Mouse (Mus musculus): ENCODE results near the gene Fam208a. TPM values are rescaled to one million over a fixed set of nuclear protein-coding genes. Genes with fewer than 3 reads are reported as not detected.

Fam208a gene
- total and polyA plus RNA-seq, 3 experiments = 4.4 to 11.4 (median 8.2) TPM

DNA sequence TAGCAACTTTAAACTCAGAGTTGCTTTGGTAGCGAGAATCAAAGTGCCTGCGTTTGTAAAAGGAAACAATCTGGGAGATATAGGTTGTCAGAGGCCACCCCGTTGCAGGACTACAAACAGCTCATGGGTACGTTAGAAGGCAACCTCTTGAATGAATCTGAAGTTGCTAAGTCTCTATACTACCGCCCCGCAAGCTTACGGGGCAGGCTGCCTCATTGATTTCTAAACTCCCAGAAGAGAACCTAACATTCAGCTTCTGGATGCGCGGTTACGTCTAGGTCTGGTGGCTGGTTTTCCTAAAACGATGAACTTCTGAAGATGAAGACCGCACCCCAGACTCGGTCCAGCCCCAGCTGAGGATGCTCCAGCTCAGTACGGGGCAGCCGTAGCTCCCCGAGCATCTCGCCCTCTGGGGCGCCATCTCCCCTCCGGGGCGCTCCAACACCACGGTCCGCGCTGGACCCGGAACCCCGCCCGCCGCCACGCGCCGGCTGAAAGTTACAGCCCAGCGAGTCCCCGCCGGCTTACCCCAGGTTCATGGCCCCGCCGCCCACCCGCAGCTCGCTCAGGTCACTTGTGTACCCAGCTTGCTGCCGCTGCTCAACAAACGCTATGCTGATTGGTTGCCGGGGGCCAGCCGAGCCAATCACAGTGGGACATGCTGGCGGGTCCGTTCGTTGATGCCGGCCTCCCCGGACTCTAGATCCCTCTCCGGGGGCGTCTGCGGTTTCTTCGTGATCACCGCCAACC is 79.4 kb downstream of the Fam208a start, which contains the start of gene Ccdc66:
Gene Ccdc66 (minus strand): TSS at position 567 of the 750 bp plus-strand sequence.
- Histone ChIP-seq H3K27me3 (replicated peaks) (no peaks in the 10 kb centered on the region), H3K4me2 (ENCODE audit: insufficient read depth, low read depth, poor library complexity, severe bottlenecking) (peak within 1 kb of the TSS; percentile 98), H3K4me3 (replicated peaks in 1 of 3; ENCODE audit: low read depth in 2 of 3, low read length in 2 of 3, poor library complexity in 1 of 3) (peak within 1 kb of the TSS; percentile 76 to 87 (median 83)), H3K79me2 (replicated peaks; ENCODE audit: control insufficient read depth, extremely low read depth, insufficient read depth, poor library complexity, severe bottlenecking) (no peaks in the 10 kb centered on the region), H3K4me1 (ENCODE audit: control insufficient read depth in 1 of 2, insufficient read depth in 2 of 2) (peaks cover 0 to 17% of the 10 kb centered on the region in 2 experiments; a peak in 2 of 4 replicates), H3K9me3 (replicated peaks; ENCODE audit: low read length) (no peaks in the 10 kb centered on the region), H3K9ac (ENCODE audit: insufficient read depth, low read depth) (peak within 1 kb of the TSS; percentile 49), H3K36me3 (replicated peaks in 1 of 2; ENCODE audit: control insufficient read depth in 1 of 2, insufficient read depth in 1 of 2, low read length in 1 of 2) (peaks cover 0 to 23% of the 10 kb centered on the region in 2 experiments), H3K27ac (ENCODE audit: insufficient read depth, low read depth) (no peak within 1 kb of the TSS)
- dilution Hi-C loops (cut with MboI; ENCODE audit: extremely low pct_ligation_motif_present, extremely low pct_unique_long_range_greater_than_20kb, low sequenced_read_pairs) = no loop called here
- peak; percentile 93 for DNase-seq (ENCODE audit: extremely low read depth)
- no peak for TF ChIP-seq POLR2AphosphoS2 (IDR thresholded peaks at IDR 0.05; ENCODE audit: low read depth, low read length)
- TF ChIP-seq USF2 (conservative IDR thresholded peaks at IDR 0.05; ENCODE audit: low read depth, low read length) = no peak
- peak; percentile 75 for TF ChIP-seq HCFC1 (IDR thresholded peaks at IDR 0.05; ENCODE audit: low read depth, low read length)
- TF ChIP-seq NELFE (IDR thresholded peaks at IDR 0.05; ENCODE audit: low read depth, low read length) = 0 out of 2 replicates have a peak, but pooled peaks have one; percentile 18
- TF ChIP-seq SMC3 (IDR thresholded peaks at IDR 0.05; ENCODE audit: low read depth, low read length) = no peak; the same call in 1 of the 2 replicates
- TF ChIP-seq ZMIZ1 (IDR thresholded peaks at IDR 0.05; ENCODE audit: low read depth, low read length) = peak; percentile 39; the same call in 1 of the 2 replicates
- TF ChIP-seq KAT2A (IDR thresholded peaks at IDR 0.05; ENCODE audit: insufficient replicate concordance, low read length) = no peak
- no peak for TF ChIP-seq ELF1 (IDR thresholded peaks at IDR 0.05; ENCODE audit: low read depth, low read length)
- TF ChIP-seq IRF4 (IDR thresholded peaks at IDR 0.05; ENCODE audit: low read depth, low read length) = peak; percentile 25; the same call in 1 of the 2 replicates
- TF ChIP-seq MXI1 (IDR thresholded peaks at IDR 0.05; ENCODE audit: low read depth, low read length) = peak; percentile 80; the same call in 1 of the 2 replicates
- peak; percentile 73; the same call in 1 of the 2 replicates for TF ChIP-seq POLR2A (IDR thresholded peaks at IDR 0.05; ENCODE audit: low read depth, low read length)
- TF ChIP-seq CHD2 (IDR thresholded peaks at IDR 0.05; ENCODE audit: low read length) = peak; percentile 92
- no peak for TF ChIP-seq JUN (IDR thresholded peaks at IDR 0.05; ENCODE audit: insufficient read depth, low read depth, low read length)
- no peak; the same call in 1 of the 2 replicates for TF ChIP-seq MAX (IDR thresholded peaks at IDR 0.05; ENCODE audit: low read length)
- TF ChIP-seq NRF1 (IDR thresholded peaks at IDR 0.05; ENCODE audit: low read depth, low read length) = peak; percentile 51; the same call in 1 of the 2 replicates
- no peak for TF ChIP-seq TBP (conservative IDR thresholded peaks at IDR 0.05; ENCODE audit: low read depth, low read length)
- peak; percentile 63 for TF ChIP-seq TCF12 (IDR thresholded peaks at IDR 0.05; ENCODE audit: low read depth, low read length)
- in situ Hi-C loops (cut with MboI; ENCODE audit: low pct_ligation_motif_present, low pct_unique_long_range_greater_than_20kb, low sequenced_read_pairs) = no loop called here

DNA sequence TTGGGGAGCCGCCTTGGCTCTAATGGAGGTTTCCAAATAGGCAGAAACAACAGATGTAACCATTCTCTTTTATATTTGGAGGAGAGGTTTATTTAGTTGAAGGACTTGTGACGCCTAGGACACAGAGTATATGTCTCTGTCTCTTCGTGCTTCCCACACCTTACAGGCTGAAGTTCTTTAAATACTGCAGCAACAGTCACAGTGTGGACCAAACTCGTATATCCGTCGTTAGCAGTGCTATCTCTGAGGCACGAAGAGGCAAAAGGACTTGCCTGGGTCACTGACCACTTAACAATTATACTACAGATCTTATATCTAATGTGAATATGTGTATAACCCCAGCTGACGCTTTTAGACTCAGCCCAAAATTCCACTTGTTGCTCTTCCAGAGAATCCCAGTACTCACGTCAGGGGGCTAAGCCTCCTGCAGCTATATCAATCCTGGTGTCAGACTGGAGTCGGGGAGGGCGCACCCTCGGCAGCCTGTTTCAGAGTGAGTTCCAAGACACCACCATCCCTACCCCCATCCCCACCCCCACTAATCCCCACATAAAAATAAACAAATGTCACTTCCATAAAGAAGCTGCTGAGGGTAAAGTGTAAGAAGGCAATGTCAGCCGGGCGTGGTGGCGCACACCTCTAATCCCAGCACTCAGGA is 80.1 kb downstream of the Fam208a start:
- peaks cover 0 to 16% of the 10 kb centered on the region in 2 experiments for H3K36me3 ChIP-seq (replicated peaks in 1 of 2; ENCODE audit: control insufficient read depth in 1 of 2, insufficient read depth in 1 of 2, low read length in 1 of 2)
- H3K27me3 ChIP-seq (replicated peaks) = no peaks in the 10 kb centered on the region
- peak overlapping the region; percentile 28; the same call in 1 of the 2 replicates for H3K9ac ChIP-seq (ENCODE audit: insufficient read depth, low read depth)
- H3K9me3 ChIP-seq (replicated peaks; ENCODE audit: low read length) = no peaks in the 10 kb centered on the region
- in situ Hi-C loops (cut with MboI; ENCODE audit: low pct_ligation_motif_present, low pct_unique_long_range_greater_than_20kb, low sequenced_read_pairs) = no loop called here
- H3K27ac ChIP-seq (ENCODE audit: insufficient read depth, low read depth) = no peak overlapping the region
- TF ChIP-seq HCFC1 (IDR thresholded peaks at IDR 0.05; ENCODE audit: low read depth, low read length) (no peak), ZKSCAN1 (IDR thresholded peaks at IDR 0.05; ENCODE audit: borderline replicate concordance, low read depth, low read length) (no peak), MAFK (IDR thresholded peaks at IDR 0.05; ENCODE audit: insufficient replicate concordance, low read length) (no peak), TBP (conservative IDR thresholded peaks at IDR 0.05; ENCODE audit: low read depth, low read length) (no peak), GABPA (IDR thresholded peaks at IDR 0.05; ENCODE audit: insufficient replicate concordance, low read depth, low read length) (no peak), TCF12 (IDR thresholded peaks at IDR 0.05; ENCODE audit: low read depth, low read length) (no peak), POLR2AphosphoS2 (IDR thresholded peaks at IDR 0.05; ENCODE audit: low read depth, low read length) (no peak), POLR2A (IDR thresholded peaks at IDR 0.05; ENCODE audit: low read depth, low read length) (peak; percentile 61)
- no peak for DNase-seq (ENCODE audit: extremely low read depth)
- dilution Hi-C loops (cut with MboI; ENCODE audit: extremely low pct_ligation_motif_present, extremely low pct_unique_long_range_greater_than_20kb, low sequenced_read_pairs) = no loop called here
- peaks cover 0 to 14% of the 10 kb centered on the region in 2 experiments; a peak in 2 of 4 replicates for H3K4me1 ChIP-seq (ENCODE audit: control insufficient read depth in 1 of 2, insufficient read depth in 2 of 2)
- peak overlapping the region; percentile 59 for H3K4me2 ChIP-seq (ENCODE audit: insufficient read depth, low read depth, poor library complexity, severe bottlenecking)
- no peaks in the 10 kb centered on the region for H3K79me2 ChIP-seq (replicated peaks; ENCODE audit: control insufficient read depth, extremely low read depth, insufficient read depth, poor library complexity, severe bottlenecking)
- H3K4me3 ChIP-seq (replicated peaks in 1 of 3; ENCODE audit: low read depth in 2 of 3, low read length in 2 of 3, poor library complexity in 1 of 3) = peak overlapping the region; percentile 66 to 87 (median 76)

Measured in CH12.LX (cell line).